8 mouse cellular contexts compared by ENCODE assay signal in the genomic region with DNA sequence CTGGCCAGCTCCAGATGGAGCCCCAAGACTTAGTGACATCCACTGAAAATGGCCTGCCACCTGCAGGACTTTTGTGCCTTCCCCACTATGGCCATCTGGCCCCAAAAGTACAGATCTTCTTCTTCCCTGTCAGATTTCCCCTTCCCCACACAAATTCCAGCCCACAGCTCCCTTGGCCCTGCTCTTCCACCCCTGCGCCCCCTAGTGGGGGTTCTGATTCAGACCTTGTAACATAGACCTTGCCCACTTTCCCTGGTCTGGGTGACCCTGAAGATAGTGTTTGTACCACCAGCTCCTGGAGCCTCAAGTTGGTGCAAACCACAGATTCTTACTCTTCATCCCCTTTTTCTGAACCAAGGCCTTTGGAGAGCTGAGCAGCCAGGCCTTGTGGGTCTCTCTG. TPM values are rescaled to one million over a fixed set of nuclear protein-coding genes. Genes with fewer than 3 reads are reported as not detected.
DNase-seq lines count a peak whose midpoint lies in the region; ATAC-seq and TF ChIP-seq lines count a peak whose summit lies in the region.

No protein-coding gene starts in this region.

- H3K9me3 ChIP-seq in heart, embryonic 10.5 days: no peaks in the 10 kb centered on the region
- no peaks in the 10 kb centered on the region for H3K9me3 ChIP-seq in G1E (replicated peaks)

- no peak overlapping the region for H3K27ac ChIP-seq in heart, embryonic 10.5 days

- H3K27me3 ChIP-seq in heart, embryonic 10.5 days (ENCODE audit: insufficient read depth, poor library complexity, severe bottlenecking): peaks cover 100% of the 10 kb centered on the region
- peaks cover 89% of the 10 kb centered on the region for H3K27me3 ChIP-seq in G1E (ENCODE audit: insufficient read depth, low read length)

- H3K36me3 ChIP-seq in heart, embryonic 10.5 days: no peaks in the 10 kb centered on the region
- no peaks in the 10 kb centered on the region for H3K36me3 ChIP-seq in G1E (replicated peaks)

- peaks cover 28% of the 10 kb centered on the region for H3K4me1 ChIP-seq in heart, embryonic 10.5 days
- peaks cover 22% of the 10 kb centered on the region for H3K4me1 ChIP-seq in G1E (ENCODE audit: insufficient read depth, low read depth, low read length)

- TF ChIP-seq CTCF in G1E (IDR thresholded peaks at IDR 0.05; ENCODE audit: low read depth, low read length): peak; percentile 82

- ATAC-seq in G1E (ENCODE audit: extremely low read depth, insufficient number of reproducible peaks, low FRiP score, poor library complexity, severe bottlenecking): peak; percentile 45

- WGBS in heart, embryonic 10.5 days: 0% methylated on average over 1 of the region's 1 CpGs

- no peak overlapping the region for H3K4me3 ChIP-seq in heart, embryonic 10.5 days
- H3K4me3 ChIP-seq in G1E (ENCODE audit: low read depth, low read length): no peak overlapping the region

- DNase-seq in heart, adult 11 months: peak; percentile 95
- DNase-seq in heart, embryonic 10.5 days (ENCODE audit: low spot score): no peak
- DNase-seq in G1E (ENCODE audit: low spot score): peak; percentile 65
- peak; percentile 78 for DNase-seq in cerebellum, adult 9-11 months
- DNase-seq in heart, adult 18-20 months: peak; percentile 73 to 93
- peak; percentile 89 for DNase-seq in kidney, postnatal 10 days
- peak; percentile 73 for DNase-seq in lung, postnatal 25 days (ENCODE audit: low spot score)
- DNase-seq in spleen, postnatal 10 days (ENCODE audit: low spot score in 2 of 2): peak; percentile 70 to 88

RNA-seq across cellular contexts. Expression of gene Lrrc26, which starts 3.1 kb away (rescaled TPM):
- not detected in 2 replicates for polyA plus RNA-seq in heart, embryonic 10.5 days (2016; fragmentation: Nextera tagmentation; extraction: Ambion mirVana)
- not detected in 2 replicates for total RNA-seq in G1E (2014; fragmentation: Nextera tagmentation)
- not detected in 2 replicates for total RNA-seq in G1E (2017)
- not detected in 2 replicates for polyA plus RNA-seq in G1E (2012)
- under 1 TPM in 1 of 2 experiments, not detected in 1; 0.23 TPM for total RNA-seq in heart, adult 18-20 months (2021)

RNA-seq across cellular contexts. Expression of gene Tmem210, which starts 4.9 kb away (rescaled TPM):
- not detected in 2 replicates for polyA plus RNA-seq in heart, embryonic 10.5 days (2016; fragmentation: Nextera tagmentation; extraction: Ambion mirVana)
- total RNA-seq in G1E (2014; fragmentation: Nextera tagmentation) (not detected in 2 replicates), G1E (2017) (not detected in 2 replicates)
- not detected in 2 replicates for polyA plus RNA-seq in G1E (2012)
- total RNA-seq in heart, adult 18-20 months (2021): not detected

RNA-seq across cellular contexts. Expression of gene Anapc2, which starts 20.6 kb away (rescaled TPM):
- polyA plus RNA-seq in heart, embryonic 10.5 days (2016; fragmentation: Nextera tagmentation; extraction: Ambion mirVana): 101 and 113 TPM in 2 replicates
- total RNA-seq in G1E (2014; fragmentation: Nextera tagmentation) (39.5 and 50.3 TPM in 2 replicates), G1E (2017) (19.7 and 24.4 TPM in 2 replicates)
- polyA plus RNA-seq in G1E (2012): 23.0 and 25.3 TPM in 2 replicates
- total RNA-seq in heart, adult 18-20 months (2021): 10 to 100 TPM; 35.3 to 38.8 TPM

RNA-seq across cellular contexts. Expression of gene Ssna1, which starts 20.6 kb away (rescaled TPM):
- polyA plus RNA-seq in heart, embryonic 10.5 days (2016; fragmentation: Nextera tagmentation; extraction: Ambion mirVana): 164 and 199 TPM in 2 replicates
- 35.9 and 47.0 TPM in 2 replicates for total RNA-seq in G1E (2014; fragmentation: Nextera tagmentation)
- 100 and 107 TPM in 2 replicates for total RNA-seq in G1E (2017)
- polyA plus RNA-seq in G1E (2012): 237 and 259 TPM in 2 replicates
- total RNA-seq in heart, adult 18-20 months (2021): 10 to 100 TPM; 38.2 to 42.6 TPM

RNA-seq across cellular contexts. Expression of gene Grin1, which starts 26.1 kb away (rescaled TPM):
- 0.93 TPM in 1 of 2 replicates, not detected in the other for polyA plus RNA-seq in heart, embryonic 10.5 days (2016; fragmentation: Nextera tagmentation; extraction: Ambion mirVana)
- total RNA-seq in G1E (2014; fragmentation: Nextera tagmentation) (1.7 TPM in 1 of 2 replicates, not detected in the other), G1E (2017) (0.17 and 0.33 TPM in 2 replicates)
- 0.68 and 0.73 TPM in 2 replicates for polyA plus RNA-seq in G1E (2012)
- not detected for total RNA-seq in heart, adult 18-20 months (2021)
